Mouse (Mus musculus): ENCODE results near the gene Zc3h4. TPM values are rescaled to one million over a fixed set of nuclear protein-coding genes. Genes with fewer than 3 reads are reported as not detected.

The Zc3h4 gene
- polyA plus RNA-seq, 1 experiment = 33.9 TPM

GRCm38 (mm10) chr7:16468115-16468514 lies 67.4 kb downstream of the Zc3h4 start:
- H3K27ac ChIP-seq (ENCODE audit: insufficient read depth, low read length) = no peak overlapping the region
- TF ChIP-seq POLR2A (IDR thresholded peaks at IDR 0.05; ENCODE audit: extremely low read depth, insufficient read depth, low read length) (no peak), CTCF (IDR thresholded peaks at IDR 0.05; ENCODE audit: extremely low read depth, insufficient read depth, low read length) (no peak)
- H3K4me1 ChIP-seq (ENCODE audit: control insufficient read depth, insufficient read depth, low read length) = no peaks in the 10 kb centered on the region
- H3K4me3 ChIP-seq (ENCODE audit: insufficient read depth, low read length) = no peak overlapping the region

GRCm38 (mm10) chr7:16471549-16471948 lies 70.8 kb downstream of the Zc3h4 start:
- H3K4me3 ChIP-seq (ENCODE audit: insufficient read depth, low read length) = no peak overlapping the region
- H3K4me1 ChIP-seq (ENCODE audit: control insufficient read depth, insufficient read depth, low read length) = no peaks in the 10 kb centered on the region
- TF ChIP-seq POLR2A (IDR thresholded peaks at IDR 0.05; ENCODE audit: extremely low read depth, insufficient read depth, low read length) (no peak), CTCF (IDR thresholded peaks at IDR 0.05; ENCODE audit: extremely low read depth, insufficient read depth, low read length) (0 out of 2 replicates have a peak, but pooled peaks have one; percentile 26)
- H3K27ac ChIP-seq (ENCODE audit: insufficient read depth, low read length) = no peak overlapping the region

- H3K4me1 ChIP-seq (ENCODE audit: control insufficient read depth, insufficient read depth, low read length) = no peaks in the 10 kb centered on the region
- H3K4me3 ChIP-seq (ENCODE audit: insufficient read depth, low read length) = no peak overlapping the region
- TF ChIP-seq CTCF (IDR thresholded peaks at IDR 0.05; ENCODE audit: extremely low read depth, insufficient read depth, low read length) = no peak
- no peak for TF ChIP-seq POLR2A (IDR thresholded peaks at IDR 0.05; ENCODE audit: extremely low read depth, insufficient read depth, low read length)
- H3K27ac ChIP-seq (ENCODE audit: insufficient read depth, low read length) = no peak overlapping the region
Measured at GRCm38 (mm10) chr7:16472116-16472709, 71.5 kb downstream of the Zc3h4 start.

GRCm38 (mm10) chr7:16473847-16474246 lies 73.1 kb downstream of the Zc3h4 start:
- Histone ChIP-seq H3K27ac (ENCODE audit: insufficient read depth, low read length) (no peak overlapping the region), H3K4me1 (ENCODE audit: control insufficient read depth, insufficient read depth, low read length) (no peaks in the 10 kb centered on the region), H3K4me3 (ENCODE audit: insufficient read depth, low read length) (no peak overlapping the region)
- TF ChIP-seq POLR2A (IDR thresholded peaks at IDR 0.05; ENCODE audit: extremely low read depth, insufficient read depth, low read length) (no peak), CTCF (IDR thresholded peaks at IDR 0.05; ENCODE audit: extremely low read depth, insufficient read depth, low read length) (no peak)

- H3K4me3 ChIP-seq (ENCODE audit: insufficient read depth, low read length) = no peak overlapping the region
- no peaks in the 10 kb centered on the region for H3K4me1 ChIP-seq (ENCODE audit: control insufficient read depth, insufficient read depth, low read length)
- no peak overlapping the region for H3K27ac ChIP-seq (ENCODE audit: insufficient read depth, low read length)
- no peak for TF ChIP-seq POLR2A (IDR thresholded peaks at IDR 0.05; ENCODE audit: extremely low read depth, insufficient read depth, low read length)
Measured at GRCm38 (mm10) chr7:16474445-16474844, 73.7 kb downstream of the Zc3h4 start.

- peak overlapping the region; percentile 10; the same call in 1 of the 2 replicates for H3K4me3 ChIP-seq (ENCODE audit: insufficient read depth, low read length)
- no peaks in the 10 kb centered on the region for H3K4me1 ChIP-seq (ENCODE audit: control insufficient read depth, insufficient read depth, low read length)
- TF ChIP-seq CTCF (IDR thresholded peaks at IDR 0.05; ENCODE audit: extremely low read depth, insufficient read depth, low read length) (no peak), POLR2A (IDR thresholded peaks at IDR 0.05; ENCODE audit: extremely low read depth, insufficient read depth, low read length) (no peak)
Measured at GRCm38 (mm10) chr7:16475321-16475720, 74.6 kb downstream of the Zc3h4 start.

GRCm38 (mm10) chr7:16475764-16476599 lies 75.3 kb downstream of the Zc3h4 start:
- TF ChIP-seq POLR2A (IDR thresholded peaks at IDR 0.05; ENCODE audit: extremely low read depth, insufficient read depth, low read length) = no peak
- no peak for TF ChIP-seq CTCF (IDR thresholded peaks at IDR 0.05; ENCODE audit: extremely low read depth, insufficient read depth, low read length)
- Histone ChIP-seq H3K4me1 (ENCODE audit: control insufficient read depth, insufficient read depth, low read length) (no peaks in the 10 kb centered on the region), H3K4me3 (ENCODE audit: insufficient read depth, low read length) (peak overlapping the region; percentile 10; the same call in 1 of the 2 replicates), H3K27ac (ENCODE audit: insufficient read depth, low read length) (no peak overlapping the region)

More at GRCm38 (mm10) chr7:16475321-16475720, 74.6 kb downstream of the Zc3h4 start:
- no peak overlapping the region for H3K27ac ChIP-seq (ENCODE audit: insufficient read depth, low read length)

- TF ChIP-seq POLR2A (IDR thresholded peaks at IDR 0.05; ENCODE audit: extremely low read depth, insufficient read depth, low read length) = no peak
- TF ChIP-seq CTCF (IDR thresholded peaks at IDR 0.05; ENCODE audit: extremely low read depth, insufficient read depth, low read length) = no peak
- no peaks in the 10 kb centered on the region for H3K4me1 ChIP-seq (ENCODE audit: control insufficient read depth, insufficient read depth, low read length)
- H3K27ac ChIP-seq (ENCODE audit: insufficient read depth, low read length) = no peak overlapping the region
- H3K4me3 ChIP-seq (ENCODE audit: insufficient read depth, low read length) = peak overlapping the region; percentile 10; the same call in 1 of the 2 replicates
Measured at GRCm38 (mm10) chr7:16476600-16476989, 75.9 kb downstream of the Zc3h4 start.

- no peak within 1 kb of the TSS for H3K27ac ChIP-seq (ENCODE audit: insufficient read depth, low read length)
- no peak within 1 kb of the TSS; the same call in 1 of the 2 replicates for H3K4me3 ChIP-seq (ENCODE audit: insufficient read depth, low read length)
- no peak for TF ChIP-seq CTCF (IDR thresholded peaks at IDR 0.05; ENCODE audit: extremely low read depth, insufficient read depth, low read length)
- TF ChIP-seq POLR2A (IDR thresholded peaks at IDR 0.05; ENCODE audit: extremely low read depth, insufficient read depth, low read length) = no peak
- H3K4me1 ChIP-seq (ENCODE audit: control insufficient read depth, insufficient read depth, low read length) = no peaks in the 10 kb centered on the region
Measured at GRCm38 (mm10) chr7:16477628-16478027, 76.9 kb downstream of the Zc3h4 start, which contains the start of gene Npas1. Gene Npas1 (minus strand): TSS chr7:16477728.

Other genes starting within 250 kb of the Zc3h4 start
- 83.3 and 84.0 TPM in 2 replicates for gene Meis3, start 225.8 kb upstream of the Zc3h4 start, polyA plus RNA-seq (2012; rRNA removed)
- 10.8 and 11.5 TPM in 2 replicates for gene Dhx34, start 178.9 kb upstream of the Zc3h4 start, polyA plus RNA-seq (2012; rRNA removed)
- 0.48 and 0.57 TPM in 2 replicates for gene C5ar2, start 156.8 kb upstream of the Zc3h4 start, polyA plus RNA-seq (2012; rRNA removed)
- gene C5ar1, start 141.4 kb upstream of the Zc3h4 start, polyA plus RNA-seq (2012; rRNA removed) = 1.5 and 2.0 TPM in 2 replicates
- gene Inafm1, start 127.3 kb upstream of the Zc3h4 start, polyA plus RNA-seq (2012; rRNA removed) = 49.8 and 53.2 TPM in 2 replicates
- gene Ccdc9, start 114.1 kb upstream of the Zc3h4 start, polyA plus RNA-seq (2012; rRNA removed) = 68.9 and 79.1 TPM in 2 replicates
- gene Bbc3, start 92.5 kb upstream of the Zc3h4 start, polyA plus RNA-seq (2012; rRNA removed) = 8.1 and 11.2 TPM in 2 replicates
- gene Sae1, start 13.1 kb upstream of the Zc3h4 start, polyA plus RNA-seq (2012; rRNA removed) = 95.8 and 97.1 TPM in 2 replicates
- 105 and 115 TPM in 2 replicates for gene Tmem160, start 51.9 kb downstream of the Zc3h4 start, polyA plus RNA-seq (2012; rRNA removed)
- 10.7 and 13.0 TPM in 2 replicates for gene Npas1, start 76.8 kb downstream of the Zc3h4 start, polyA plus RNA-seq (2012; rRNA removed)
- 56.9 and 58.3 TPM in 2 replicates for gene Arhgap35, start 214.1 kb downstream of the Zc3h4 start, polyA plus RNA-seq (2012; rRNA removed)

All from cortical plate, adult 2 months (tissue).